Mouse (Mus musculus) forebrain, embryonic 13.5 days (tissue): Measurements from ENCODE around the gene Nelfcd. TPM values are rescaled to one million over a fixed set of nuclear protein-coding genes. Genes with fewer than 3 reads are reported as not detected.

Experiments used
- ATAC-seq: fragments of 200-750 bp; cut with Nextera tagmentation; 2 replicates; pipeline ENCODE4 v1.8.0; 2017
- H3K27ac ChIP-seq: fragments of 300-500 bp; sonication (generic); 2 replicates; pipeline ENCODE4 v1.5.1; 2015; ENCODE audit warnings: inconsistent platforms, mild to moderate bottlenecking, moderate library complexity
- H3K27me3 ChIP-seq: fragments of 300-500 bp; sonication (generic); 2 replicates; pipeline ENCODE4 v1.6.1; 2015; ENCODE audit warnings: mild to moderate bottlenecking, inconsistent platforms
- H3K36me3 ChIP-seq: fragments of 300-500 bp; sonication (generic); 2 replicates; pipeline ENCODE4 v1.6.1; 2015; ENCODE audit warnings: mild to moderate bottlenecking, inconsistent platforms; ENCODE audit not compliant: poor library complexity, severe bottlenecking
- H3K4me1 ChIP-seq: fragments of 300-500 bp; sonication (generic); 2 replicates; pipeline ENCODE4 v1.6.1; 2015; ENCODE audit warnings: inconsistent platforms
- H3K4me2 ChIP-seq: fragments of 300-500 bp; sonication (generic); 2 replicates; pipeline ENCODE4 v1.6.1; 2015; ENCODE audit warnings: inconsistent platforms, mild to moderate bottlenecking, moderate library complexity
- H3K4me3 ChIP-seq: fragments of 300-500 bp; sonication (generic); 2 replicates; pipeline ENCODE4 v1.5.1; 2015; ENCODE audit warnings: mild to moderate bottlenecking, inconsistent platforms
- H3K9ac ChIP-seq: fragments of 300-500 bp; sonication (generic); 2 replicates; pipeline ENCODE4 v1.6.1; 2015; ENCODE audit warnings: mild to moderate bottlenecking, inconsistent platforms
- H3K9me3 ChIP-seq: fragments of 300-500 bp; sonication (generic); replicated peaks from 2 replicates; pipeline ENCODE4 v1.6.1; 2016; ENCODE audit warnings: inconsistent platforms
- WGBS: fragments of 180-500 bp; shearing (Covaris S2); methylation state at CpG from one replicate; pipeline ENCODE4 v1.1.7; 2015; 5-methylcytosine and 5-hydroxymethylcytosine counted together
- polyA plus RNA-seq: library from polyadenylated mRNA; unstranded; fragments of >200 nt; fragmentation: Nextera tagmentation; extraction: Ambion mirVana; gene quantifications from 2 replicates; pipeline ENCODE4 v1.2.1, GENCODE M21; 2015

Gene Nelfcd
- polyA plus RNA-seq, 1 experiment from 2014 or later: 131 TPM

GRCm38 (mm10) chr2:174438737-174439449, 23.3 kb downstream of the Nelfcd start, which contains the start of gene Ctsz:
TSS of gene Ctsz (minus strand) at chr2:174439039.
- Histone ChIP-seq H3K4me2 (peak within 1 kb of the TSS; percentile 77), H3K27ac (no peak within 1 kb of the TSS; the same call in 1 of the 2 replicates), H3K36me3 (peaks cover 11% of the 10 kb centered on the region; the same call in 1 of the 2 replicates), H3K4me3 (peak within 1 kb of the TSS; percentile 50), H3K4me1 (peaks cover 20% of the 10 kb centered on the region), H3K9me3 (no peaks in the 10 kb centered on the region), H3K9ac (peak within 1 kb of the TSS; percentile 71), H3K27me3 (no peaks in the 10 kb centered on the region)
- peak; percentile 81 for ATAC-seq
- WGBS: under 1% methylated on average over 38 of the region's 38 CpGs

- H3K9ac ChIP-seq: no peak overlapping the region; the same call in 1 of the 2 replicates
- no peak for ATAC-seq
These were observed 23.8 kb downstream of the Nelfcd start for GRCm38 (mm10) chr2:174439450-174439838.

GRCm38 (mm10) chr2:174439961-174440360, 24.4 kb downstream of the Nelfcd start:
- Histone ChIP-seq H3K9me3 (no peaks in the 10 kb centered on the region), H3K4me2 (no peak overlapping the region), H3K9ac (no peak overlapping the region), H3K4me1 (peaks cover 20% of the 10 kb centered on the region), H3K27ac (no peak overlapping the region), H3K27me3 (no peaks in the 10 kb centered on the region), H3K4me3 (no peak overlapping the region), H3K36me3 (peaks cover 6% of the 10 kb centered on the region; the same call in 1 of the 2 replicates)
- WGBS: 75% methylated on average over 9 of the region's 9 CpGs
- ATAC-seq: no peak

More at GRCm38 (mm10) chr2:174439450-174439838, 23.8 kb downstream of the Nelfcd start:
- H3K4me3 ChIP-seq: no peak overlapping the region
- peaks cover 20% of the 10 kb centered on the region for H3K4me1 ChIP-seq
- peak overlapping the region; percentile 77; the same call in 1 of the 2 replicates for H3K4me2 ChIP-seq
- WGBS: 53% methylated on average over 5 of the region's 5 CpGs
- H3K27me3 ChIP-seq: no peaks in the 10 kb centered on the region
- no peaks in the 10 kb centered on the region for H3K9me3 ChIP-seq
- H3K27ac ChIP-seq: no peak overlapping the region
- H3K36me3 ChIP-seq: peaks cover 11% of the 10 kb centered on the region; the same call in 1 of the 2 replicates

GRCm38 (mm10) chr2:174441898-174442297, 26.3 kb downstream of the Nelfcd start:
- H3K27me3 ChIP-seq: no peaks in the 10 kb centered on the region
- no peak overlapping the region for H3K4me2 ChIP-seq
- ATAC-seq: no peak
- H3K4me3 ChIP-seq: no peak overlapping the region
- WGBS: 81% methylated on average over 4 of the region's 4 CpGs
- no peak overlapping the region for H3K27ac ChIP-seq
- H3K9ac ChIP-seq: no peak overlapping the region
- no peaks in the 10 kb centered on the region for H3K36me3 ChIP-seq
- H3K4me1 ChIP-seq: peaks cover 20% of the 10 kb centered on the region
- no peaks in the 10 kb centered on the region for H3K9me3 ChIP-seq

GRCm38 (mm10) chr2:174442460-174442859, 26.9 kb downstream of the Nelfcd start:
- Histone ChIP-seq H3K36me3 (no peaks in the 10 kb centered on the region), H3K27me3 (no peaks in the 10 kb centered on the region), H3K4me3 (no peak overlapping the region), H3K27ac (no peak overlapping the region), H3K9me3 (no peaks in the 10 kb centered on the region), H3K4me2 (no peak overlapping the region), H3K9ac (no peak overlapping the region), H3K4me1 (peaks cover 16% of the 10 kb centered on the region)
- ATAC-seq: no peak
- WGBS: 91% methylated on average over 9 of the region's 9 CpGs

GRCm38 (mm10) chr2:174443046-174443445, 27.4 kb downstream of the Nelfcd start:
- Histone ChIP-seq H3K36me3 (no peaks in the 10 kb centered on the region), H3K4me1 (peaks cover 10% of the 10 kb centered on the region), H3K9ac (no peak overlapping the region), H3K9me3 (no peaks in the 10 kb centered on the region), H3K27ac (no peak overlapping the region), H3K4me2 (no peak overlapping the region), H3K4me3 (no peak overlapping the region), H3K27me3 (no peaks in the 10 kb centered on the region)
- 74% methylated on average over 2 of the region's 2 CpGs for WGBS
- no peak for ATAC-seq

GRCm38 (mm10) chr2:174444359-174444758, 28.8 kb downstream of the Nelfcd start:
- H3K36me3 ChIP-seq: no peaks in the 10 kb centered on the region
- H3K4me1 ChIP-seq: peaks cover 4% of the 10 kb centered on the region; the same call in 1 of the 2 replicates
- H3K27ac ChIP-seq: no peak overlapping the region
- WGBS: 94% methylated on average over 7 of the region's 7 CpGs
- H3K27me3 ChIP-seq: no peaks in the 10 kb centered on the region
- H3K9me3 ChIP-seq: no peaks in the 10 kb centered on the region
- ATAC-seq: no peak
- no peak overlapping the region for H3K9ac ChIP-seq
- no peak overlapping the region for H3K4me2 ChIP-seq
- no peak overlapping the region for H3K4me3 ChIP-seq

GRCm38 (mm10) chr2:174445018-174445417, 29.4 kb downstream of the Nelfcd start:
- no peak for ATAC-seq
- H3K4me1 ChIP-seq: peaks cover 4% of the 10 kb centered on the region; the same call in 1 of the 2 replicates
- H3K9ac ChIP-seq: no peak overlapping the region
- no peaks in the 10 kb centered on the region for H3K27me3 ChIP-seq
- H3K36me3 ChIP-seq: no peaks in the 10 kb centered on the region
- no peak overlapping the region for H3K4me2 ChIP-seq
- H3K27ac ChIP-seq: no peak overlapping the region
- H3K4me3 ChIP-seq: no peak overlapping the region
- H3K9me3 ChIP-seq: no peaks in the 10 kb centered on the region
- WGBS: 78% methylated on average over 6 of the region's 6 CpGs

GRCm38 (mm10) chr2:174446492-174446891, 30.9 kb downstream of the Nelfcd start:
- no peak overlapping the region for H3K4me2 ChIP-seq
- H3K36me3 ChIP-seq: no peaks in the 10 kb centered on the region
- H3K4me1 ChIP-seq: peaks cover 4% of the 10 kb centered on the region; the same call in 1 of the 2 replicates
- no peaks in the 10 kb centered on the region for H3K9me3 ChIP-seq
- H3K27ac ChIP-seq: no peak overlapping the region
- H3K9ac ChIP-seq: no peak overlapping the region
- WGBS: 58% methylated on average over 7 of the region's 7 CpGs
- ATAC-seq: no peak
- no peaks in the 10 kb centered on the region for H3K27me3 ChIP-seq
- no peak overlapping the region for H3K4me3 ChIP-seq

GRCm38 (mm10) chr2:174446905-174447304, 31.3 kb downstream of the Nelfcd start:
- no peak overlapping the region for H3K9ac ChIP-seq
- no peaks in the 10 kb centered on the region for H3K27me3 ChIP-seq
- no peak overlapping the region for H3K27ac ChIP-seq
- H3K9me3 ChIP-seq: no peaks in the 10 kb centered on the region
- peaks cover 4% of the 10 kb centered on the region; the same call in 1 of the 2 replicates for H3K4me1 ChIP-seq
- no peak for ATAC-seq
- WGBS: 60% methylated on average over 8 of the region's 8 CpGs
- no peak overlapping the region for H3K4me3 ChIP-seq
- no peak overlapping the region for H3K4me2 ChIP-seq
- no peaks in the 10 kb centered on the region for H3K36me3 ChIP-seq

- Histone ChIP-seq H3K27ac (no peak overlapping the region), H3K36me3 (no peaks in the 10 kb centered on the region), H3K4me2 (no peak overlapping the region), H3K9me3 (no peaks in the 10 kb centered on the region), H3K4me1 (peaks cover 4% of the 10 kb centered on the region; the same call in 1 of the 2 replicates), H3K27me3 (no peaks in the 10 kb centered on the region), H3K4me3 (no peak overlapping the region), H3K9ac (no peak overlapping the region)
- WGBS: 84% methylated on average over 4 of the region's 4 CpGs
- ATAC-seq: no peak
These were observed 32.8 kb downstream of the Nelfcd start for GRCm38 (mm10) chr2:174448405-174448804.

GRCm38 (mm10) chr2:174450353-174450752, 34.7 kb downstream of the Nelfcd start, which contains the start of gene Tubb1:
TSS of gene Tubb1 (plus strand) at chr2:174450695.
- no peak within 1 kb of the TSS for H3K9ac ChIP-seq
- peaks cover 4% of the 10 kb centered on the region; the same call in 1 of the 2 replicates for H3K4me1 ChIP-seq
- ATAC-seq: peak; percentile 4; the same call in 1 of the 2 replicates
- no peaks in the 10 kb centered on the region for H3K27me3 ChIP-seq
- H3K27ac ChIP-seq: no peak within 1 kb of the TSS
- no peaks in the 10 kb centered on the region for H3K9me3 ChIP-seq
- H3K36me3 ChIP-seq: no peaks in the 10 kb centered on the region
- no peak within 1 kb of the TSS for H3K4me3 ChIP-seq
- 78% methylated on average over 4 of the region's 4 CpGs for WGBS
- no peak within 1 kb of the TSS for H3K4me2 ChIP-seq
